8 mouse cellular contexts compared by ENCODE assay signal in the genomic region with DNA sequence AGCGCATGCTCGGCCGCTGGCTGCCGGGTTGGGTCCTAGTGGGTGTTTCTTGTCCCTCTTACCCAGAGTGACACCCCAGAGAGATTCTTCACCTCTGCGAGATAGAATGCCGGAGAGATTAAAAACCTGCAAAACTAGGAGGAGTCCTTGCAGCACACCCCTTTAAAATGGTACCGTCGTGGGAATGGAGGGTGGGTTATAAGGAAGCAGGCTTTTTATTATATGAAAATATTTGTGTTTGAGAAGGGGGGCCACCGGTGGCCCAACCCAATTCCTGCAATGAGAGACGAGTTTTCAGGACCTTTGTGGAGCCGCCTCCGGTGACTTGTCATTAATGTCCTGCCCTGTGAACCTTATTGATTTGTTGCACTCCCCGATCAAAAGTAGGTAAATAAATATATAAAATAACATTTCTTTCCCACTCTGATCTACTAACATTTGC. TPM values are rescaled to one million over a fixed set of nuclear protein-coding genes. Genes with fewer than 3 reads are reported as not detected.
DNase-seq lines count a peak whose midpoint lies in the region; ATAC-seq and TF ChIP-seq lines count a peak whose summit lies in the region.

A gene (minus strand): TSS at position 172 of the 442 bp plus-strand sequence.

- H3K4me1 ChIP-seq in cerebellum, adult 2 months (ENCODE audit: control insufficient read depth, insufficient read depth, low read length), result no peaks in the 10 kb centered on the region
- peaks cover 17% of the 10 kb centered on the region for H3K4me1 ChIP-seq in forebrain, embryonic 13.5 days
- H3K4me1 ChIP-seq in hindbrain, embryonic 11.5 days (replicated peaks; ENCODE audit: control insufficient read depth, insufficient read depth, low read length), result 0 out of 2 replicates have a peak, but pooled peaks cover 4% of the 10 kb centered on the region
- H3K4me1 ChIP-seq in limb, embryonic 15.5 days, result peaks cover 12% of the 10 kb centered on the region

- no peak; the same call in 1 of the 2 replicates for ATAC-seq in forebrain, embryonic 13.5 days
- ATAC-seq in hindbrain, embryonic 11.5 days (ENCODE audit: low FRiP score), result peak; percentile 17; the same call in 1 of the 2 replicates
- ATAC-seq in limb, embryonic 15.5 days (ENCODE audit: insufficient number of reproducible peaks, low FRiP score, low TSS enrichment, low read depth), result no peak

- peak within 1 kb of the TSS; percentile 65 for H3K4me2 ChIP-seq in forebrain, embryonic 13.5 days
- H3K4me2 ChIP-seq in hindbrain, embryonic 11.5 days (replicated peaks; ENCODE audit: low read depth, low read length), result peak within 1 kb of the TSS; percentile 76
- H3K4me2 ChIP-seq in limb, embryonic 15.5 days, result peak within 1 kb of the TSS; percentile 88

- H3K27me3 ChIP-seq in cerebellum, adult 2 months (ENCODE audit: control insufficient read depth, insufficient read depth, low read length), result no peaks in the 10 kb centered on the region
- no peaks in the 10 kb centered on the region for H3K27me3 ChIP-seq in C2C12 (ENCODE audit: control insufficient read depth, insufficient read depth, insufficient read length)
- H3K27me3 ChIP-seq in forebrain, embryonic 13.5 days, result 0 out of 2 replicates have a peak, but pooled peaks cover under 1% of the 10 kb centered on the region
- no peaks in the 10 kb centered on the region for H3K27me3 ChIP-seq in hindbrain, embryonic 11.5 days (ENCODE audit: control insufficient read depth, insufficient read depth, low read length)
- no peaks in the 10 kb centered on the region for H3K27me3 ChIP-seq in limb, embryonic 15.5 days

- H3K36me3 ChIP-seq in C2C12 (ENCODE audit: control insufficient read depth, insufficient read depth), result peaks cover 8% of the 10 kb centered on the region
- H3K36me3 ChIP-seq in forebrain, embryonic 13.5 days (ENCODE audit: poor library complexity, severe bottlenecking), result peaks cover 9% of the 10 kb centered on the region; the same call in 1 of the 2 replicates
- H3K36me3 ChIP-seq in hindbrain, embryonic 11.5 days (ENCODE audit: control insufficient read depth, insufficient read depth, low read length), result no peaks in the 10 kb centered on the region
- H3K36me3 ChIP-seq in limb, embryonic 15.5 days, result no peaks in the 10 kb centered on the region

- TF ChIP-seq CTCF in cerebellum, adult 2 months (IDR thresholded peaks at IDR 0.05; ENCODE audit: borderline replicate concordance, insufficient read depth, low read depth, low read length), result no peak
- no peak for TF ChIP-seq CTCF in C2C12 (IDR thresholded peaks at IDR 0.05; ENCODE audit: control insufficient read depth, insufficient read depth, insufficient read length)

- no peak within 1 kb of the TSS for H3K27ac ChIP-seq in cerebellum, adult 2 months (ENCODE audit: insufficient read depth, low read length)
- peak within 1 kb of the TSS; percentile 80 for H3K27ac ChIP-seq in forebrain, embryonic 13.5 days
- H3K27ac ChIP-seq in hindbrain, embryonic 11.5 days (ENCODE audit: low read depth, low read length), result peak within 1 kb of the TSS; percentile 86
- H3K27ac ChIP-seq in limb, embryonic 15.5 days, result peak within 1 kb of the TSS; percentile 87

- TF ChIP-seq POLR2A in cerebellum, adult 2 months (IDR thresholded peaks at IDR 0.05; ENCODE audit: borderline replicate concordance, insufficient read depth, low read length), result no peak

- H3K79me3 ChIP-seq in C2C12 (ENCODE audit: low read depth), result no peaks in the 10 kb centered on the region

- H3K9me3 ChIP-seq in forebrain, embryonic 13.5 days (replicated peaks), result no peaks in the 10 kb centered on the region
- no peaks in the 10 kb centered on the region for H3K9me3 ChIP-seq in hindbrain, embryonic 11.5 days (ENCODE audit: control insufficient read depth, low read length)
- H3K9me3 ChIP-seq in limb, embryonic 15.5 days, result no peaks in the 10 kb centered on the region

- H3K9ac ChIP-seq in forebrain, embryonic 13.5 days, result peak within 1 kb of the TSS; percentile 94
- H3K9ac ChIP-seq in hindbrain, embryonic 11.5 days (ENCODE audit: low read depth, low read length), result peak within 1 kb of the TSS; percentile 90
- peak within 1 kb of the TSS; percentile 60 for H3K9ac ChIP-seq in limb, embryonic 15.5 days

- H3ac ChIP-seq in C2C12 (ENCODE audit: control insufficient read depth, insufficient read length, low read depth), result peak within 1 kb of the TSS; percentile 79

- H3K4me3 ChIP-seq in cerebellum, adult 2 months (replicated peaks; ENCODE audit: insufficient read depth, low read depth, low read length), result peak within 1 kb of the TSS; percentile 65
- peak within 1 kb of the TSS; percentile 53 for H3K4me3 ChIP-seq in C2C12 (ENCODE audit: insufficient read depth, poor library complexity, severe bottlenecking)
- H3K4me3 ChIP-seq in forebrain, embryonic 13.5 days, result peak within 1 kb of the TSS; percentile 77
- peak within 1 kb of the TSS; percentile 79 for H3K4me3 ChIP-seq in hindbrain, embryonic 11.5 days (ENCODE audit: low read depth, low read length)
- H3K4me3 ChIP-seq in limb, embryonic 15.5 days, result peak within 1 kb of the TSS; percentile 80

- no peak for DNase-seq in cerebellum, adult 2 months
- DNase-seq in cerebellum, postnatal 10 days, result no peak
- no peak for DNase-seq in hindbrain, embryonic 11.5 days (ENCODE audit: low spot score)
- DNase-seq in thymus, postnatal 25 days, result no peak
- no peak for DNase-seq in thymus, postnatal 36 days

- WGBS in cerebellum, adult 2 months, result 3% methylated on average over 13 of the region's 13 CpGs
- 2% methylated on average over 13 of the region's 13 CpGs for WGBS in forebrain, embryonic 13.5 days
- WGBS in hindbrain, embryonic 11.5 days, result 3% methylated on average over 13 of the region's 13 CpGs
- under 1% methylated on average over 13 of the region's 13 CpGs for WGBS in limb, embryonic 15.5 days

- peaks cover 9% of the 10 kb centered on the region for H3K79me2 ChIP-seq in C2C12 (ENCODE audit: control insufficient read depth, insufficient read depth)

TF ChIP-seq in C2C12, 6 proteins besides CTCF, POLR2A, EP300 and RAD21:
- TF ChIP-seq MYOD1 (IDR thresholded peaks at IDR 0.05; ENCODE audit: control insufficient read depth, insufficient read length, low read depth) (no peak), MYOG (IDR thresholded peaks at IDR 0.05; ENCODE audit: control insufficient read depth, extremely low read depth, insufficient read length) (no peak), MAX (IDR thresholded peaks at IDR 0.05) (no peak), USF1 (IDR thresholded peaks at IDR 0.05; ENCODE audit: low read depth) (no peak), FOSL1 (IDR thresholded peaks at IDR 0.05; ENCODE audit: insufficient read depth, low read length, poor library complexity, severe bottlenecking) (no peak)

RNA-seq across cellular contexts. Expression of the gene that starts here (rescaled TPM):
- polyA plus RNA-seq in cerebellum, adult 2 months (2012; rRNA removed), result 17.2 and 17.8 TPM in 2 replicates
- polyA plus RNA-seq in C2C12 (2012; fragmentation: generic; extraction: Trizol), result 8.2 TPM
- polyA plus RNA-seq in forebrain, embryonic 13.5 days (2015; fragmentation: Nextera tagmentation; extraction: Ambion mirVana), result 64.1 and 67.3 TPM in 2 replicates
- 64.0 and 70.5 TPM in 2 replicates for polyA plus RNA-seq in hindbrain, embryonic 11.5 days (2014; fragmentation: Nextera tagmentation; extraction: Ambion mirVana)
- 28.2 and 34.9 TPM in 2 replicates for polyA plus RNA-seq in limb, embryonic 15.5 days (2015; fragmentation: Nextera tagmentation; extraction: Ambion mirVana)
